Mouse (Mus musculus) ZHBTc4 (cell line): ENCODE measurements around the gene Olfr1442.
A peak's percentile ranks its signal among the peaks of the same experiment; 100 is the strongest.
"Not testable (repeated sequence)": the region's sequence is repeated elsewhere in the genome, so short reads cannot be mapped to it uniquely, and the experiment has no call there.

ENCODE experiments used
- DNase-seq: peaks from one replicate; pipeline ENCODE4 v3.0.0-alpha.2; 2011; ENCODE audit warnings: low read depth, low spot score

Olfr1442 gene

DNA sequence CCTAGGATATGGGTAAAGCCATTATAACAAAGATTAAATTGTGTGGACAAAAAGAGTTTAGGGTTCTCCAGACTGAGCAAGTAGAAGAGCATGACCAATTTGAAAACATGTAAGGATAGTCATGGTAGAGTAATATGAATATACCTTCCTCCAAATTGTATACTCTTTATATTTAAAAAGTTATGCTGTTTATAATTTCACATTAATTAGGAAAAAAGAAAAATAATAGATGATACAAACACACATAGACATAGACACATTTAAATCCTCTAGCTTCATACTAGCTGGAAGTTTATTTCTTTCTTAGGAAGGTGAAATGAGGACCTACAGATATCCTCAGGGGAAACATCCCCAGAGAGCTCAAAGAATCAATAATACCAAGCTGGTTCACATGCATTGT is at the start of gene Olfr1442:
TSS of gene Olfr1442 (plus strand) at position 301 of the 400 bp plus-strand sequence.
- no peak for DNase-seq

DNA sequence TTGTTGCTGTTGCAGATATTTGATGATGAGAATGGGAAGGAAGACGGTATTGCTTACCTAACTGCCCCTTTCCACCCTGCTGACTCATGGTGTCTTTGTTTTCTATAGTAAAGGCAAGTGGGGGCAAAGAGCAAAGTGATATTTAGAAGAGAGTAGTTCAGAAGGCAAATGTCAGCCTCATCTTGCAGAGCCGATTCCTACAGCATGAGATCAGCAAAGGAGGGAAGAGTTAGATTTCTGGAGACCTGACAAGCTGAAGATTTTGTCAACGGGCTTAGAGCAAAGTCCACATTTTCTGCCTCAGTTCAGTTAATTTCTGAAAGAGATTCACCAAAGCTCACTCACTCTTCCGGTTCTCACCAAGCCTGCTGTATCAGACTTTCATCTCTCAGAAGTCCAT is 37.1 kb upstream of the Olfr1442 start, which contains the start of gene Glyat:
TSS of gene Glyat (plus strand) at position 133 of the 400 bp plus-strand sequence.
- no peak for DNase-seq

- no peak for DNase-seq
These were observed 36.0 kb upstream of the Olfr1442 start for GRCm38 (mm10) chr19:12634259-12634658.

GRCm38 (mm10) chr19:12634963-12635362 is 35.3 kb upstream of the Olfr1442 start:
- no peak for DNase-seq

- DNase-seq = no peak
These were observed 33.4 kb upstream of the Olfr1442 start for GRCm38 (mm10) chr19:12636863-12637262.

- DNase-seq = no peak
These were observed 32.2 kb upstream of the Olfr1442 start for GRCm38 (mm10) chr19:12638049-12638448.

DNA sequence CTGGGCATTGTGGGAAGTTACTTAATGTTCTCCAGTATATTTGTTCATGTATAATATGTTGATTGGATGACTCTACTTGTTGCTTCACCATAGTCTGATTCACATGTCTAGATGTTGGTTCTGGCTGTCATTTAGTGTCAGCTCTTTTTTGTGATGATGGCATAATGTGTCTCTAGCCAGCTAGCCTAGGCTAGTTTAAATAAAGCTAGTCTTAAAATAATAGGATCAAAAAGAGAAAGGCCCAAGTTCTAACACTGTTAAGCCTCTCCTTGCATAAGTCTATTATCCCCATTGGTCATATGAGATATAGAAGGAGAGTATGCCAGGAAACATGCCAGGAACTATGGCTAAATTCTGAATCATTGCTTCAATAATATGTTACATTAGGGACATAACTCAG is 20.7 kb upstream of the Olfr1442 start:
- no peak for DNase-seq

- no peak for DNase-seq
These were observed 4.1 kb upstream of the Olfr1442 start for GRCm38 (mm10) chr19:12666156-12666555.

GRCm38 (mm10) chr19:12668601-12669000 is 1.6 kb upstream of the Olfr1442 start:
- DNase-seq = not testable (repeated sequence)

- DNase-seq = no peak
These were observed 812 bp downstream of the Olfr1442 start for GRCm38 (mm10) chr19:12671051-12671450.

DNA sequence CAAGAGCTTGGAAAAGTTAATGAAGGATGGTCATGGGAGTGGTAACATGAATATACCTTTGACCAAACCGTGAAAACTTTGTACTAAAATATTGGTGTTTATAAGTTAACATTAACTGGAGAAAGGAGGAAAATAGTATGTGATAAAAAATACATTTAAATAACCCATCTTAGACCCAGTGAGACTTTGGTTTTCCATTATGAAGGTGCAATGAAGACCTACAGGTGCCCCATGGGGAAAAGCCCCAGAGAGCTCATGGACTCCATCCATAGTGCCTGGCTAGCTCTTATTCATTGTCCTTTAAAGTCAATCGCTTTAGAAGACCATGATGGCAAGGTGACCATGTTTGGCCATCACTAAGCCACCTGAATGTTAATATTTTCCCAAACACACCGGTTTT is 7.6 kb downstream of the Olfr1442 start, which contains the start of gene Olfr1443:
TSS of gene Olfr1443 (plus strand) at position 301 of the 400 bp plus-strand sequence.
- DNase-seq = no peak

DNA sequence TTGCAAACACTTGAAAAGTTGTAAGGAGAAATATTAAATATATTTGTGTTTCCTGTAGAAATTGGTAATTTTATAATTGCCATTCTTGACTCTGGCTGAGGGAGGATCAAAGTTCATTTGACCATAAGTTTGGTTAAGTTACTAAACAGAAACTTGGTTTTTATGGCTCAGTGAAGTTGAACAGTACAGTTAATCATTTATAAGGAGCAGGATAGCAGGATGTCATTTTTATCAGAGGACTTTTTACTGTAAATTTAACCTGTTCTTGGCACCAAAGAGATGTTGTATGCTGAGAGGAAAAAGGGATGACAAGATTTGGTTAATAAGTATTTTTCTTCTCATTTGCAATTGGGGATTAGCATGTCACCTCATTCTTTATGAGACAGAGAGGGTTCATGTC is 14.4 kb downstream of the Olfr1442 start:
- no peak for DNase-seq

DNA sequence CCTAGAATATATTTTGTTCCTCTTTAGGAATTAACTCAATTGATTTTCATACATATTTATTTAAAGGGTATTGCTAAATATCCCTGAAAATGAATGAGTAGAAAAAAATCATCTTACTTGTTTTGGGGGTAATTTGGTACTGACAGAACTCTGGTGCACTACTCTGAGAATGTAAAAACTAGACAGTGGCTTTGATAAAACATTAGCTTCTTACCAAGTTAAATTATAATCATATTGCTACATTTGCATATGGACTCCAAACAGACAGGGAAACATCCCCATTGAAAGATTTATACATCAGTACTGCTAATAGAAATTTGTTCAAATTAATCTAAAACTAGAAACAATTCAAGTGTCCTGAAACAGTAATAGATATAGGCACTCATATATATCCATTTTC is 15.0 kb downstream of the Olfr1442 start:
- DNase-seq = no peak

DNA sequence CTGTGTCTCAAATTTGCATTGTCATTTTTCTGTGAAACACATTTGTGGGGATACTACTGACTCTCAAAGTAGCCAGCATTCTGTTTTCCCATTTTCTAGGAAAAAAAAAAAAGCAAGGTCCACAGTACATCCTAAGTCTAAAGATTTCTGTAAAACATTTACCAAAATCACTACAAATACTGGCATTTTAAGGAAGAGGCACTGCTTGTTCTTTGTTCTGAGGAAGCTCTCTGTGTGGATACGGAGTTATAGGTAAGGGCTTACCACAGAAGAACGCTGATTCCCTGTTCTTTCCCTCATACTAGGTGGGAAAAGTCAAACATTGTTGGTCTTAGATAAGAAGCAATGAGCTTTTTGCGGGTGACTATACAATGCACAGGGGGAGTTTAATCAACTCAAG is 25.4 kb downstream of the Olfr1442 start, which contains the start of gene Keg1:
TSS of gene Keg1 (plus strand) at position 197 of the 400 bp plus-strand sequence.
- no peak for DNase-seq

- no peak for DNase-seq
These were observed 26.0 kb downstream of the Olfr1442 start for GRCm38 (mm10) chr19:12696221-12696620.

GRCm38 (mm10) chr19:12708458-12708857 is 38.2 kb downstream of the Olfr1442 start:
- no peak for DNase-seq

GRCm38 (mm10) chr19:12708986-12709385 is 38.7 kb downstream of the Olfr1442 start:
- no peak for DNase-seq

DNA sequence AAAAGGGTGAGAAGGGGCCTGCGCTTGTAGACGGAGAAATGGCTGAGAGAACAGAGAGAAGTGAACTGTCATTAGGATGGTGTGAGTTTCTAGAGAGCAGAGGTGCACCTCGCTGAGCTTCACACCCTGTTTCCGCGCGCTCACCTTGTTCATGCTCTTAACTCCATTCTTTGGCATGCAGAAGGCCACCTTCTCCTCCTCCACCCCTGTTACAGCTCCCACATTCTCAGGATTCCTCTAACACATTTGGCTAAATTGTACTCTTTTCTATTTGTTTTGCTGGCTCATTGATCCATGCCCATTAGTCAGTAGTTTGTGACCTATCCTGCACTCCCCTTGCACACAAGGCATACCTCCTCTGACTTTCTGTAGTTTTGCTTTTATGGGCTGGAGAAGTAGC is 49.0 kb downstream of the Olfr1442 start:
- DNase-seq = peak; percentile 17

DNA sequence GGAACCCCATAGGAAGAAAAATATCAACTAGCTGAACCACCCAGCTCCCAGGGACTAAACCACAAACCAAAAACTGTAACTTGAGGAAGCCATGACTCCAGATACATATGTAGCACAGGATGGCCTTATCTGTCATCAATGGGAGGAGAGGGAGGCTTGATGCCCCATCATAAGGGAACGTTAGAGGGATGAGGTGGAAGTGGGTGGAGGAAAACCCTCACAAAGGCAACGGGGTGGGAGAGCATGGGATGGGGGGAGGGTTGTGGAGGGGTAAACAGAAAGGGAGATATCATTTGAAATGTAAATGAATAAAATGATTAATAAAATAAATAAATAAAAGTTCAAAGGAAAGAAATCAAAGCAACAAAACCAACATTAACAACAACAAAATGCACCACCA is 50.2 kb downstream of the Olfr1442 start:
- DNase-seq = no peak

DNA sequence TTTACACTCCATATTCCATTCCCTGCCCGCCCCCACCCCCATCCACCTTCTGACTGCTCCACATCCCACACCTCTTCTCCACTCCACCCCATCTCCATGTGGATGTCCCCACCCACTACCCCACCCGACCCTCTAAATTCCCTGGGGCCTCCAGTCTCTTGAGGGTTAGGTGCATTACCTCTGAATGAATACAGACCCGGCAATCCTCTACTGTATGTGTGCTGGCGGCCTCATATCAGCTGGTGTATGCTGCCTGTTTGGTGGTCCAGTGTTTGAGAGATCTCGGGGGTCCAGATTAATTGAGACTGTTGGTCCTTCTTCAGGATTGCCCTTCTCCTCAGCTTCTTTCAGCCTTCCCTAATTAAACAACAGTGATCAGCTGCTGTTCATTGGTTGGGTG is 50.7 kb downstream of the Olfr1442 start:
- DNase-seq = not testable (repeated sequence)

DNA sequence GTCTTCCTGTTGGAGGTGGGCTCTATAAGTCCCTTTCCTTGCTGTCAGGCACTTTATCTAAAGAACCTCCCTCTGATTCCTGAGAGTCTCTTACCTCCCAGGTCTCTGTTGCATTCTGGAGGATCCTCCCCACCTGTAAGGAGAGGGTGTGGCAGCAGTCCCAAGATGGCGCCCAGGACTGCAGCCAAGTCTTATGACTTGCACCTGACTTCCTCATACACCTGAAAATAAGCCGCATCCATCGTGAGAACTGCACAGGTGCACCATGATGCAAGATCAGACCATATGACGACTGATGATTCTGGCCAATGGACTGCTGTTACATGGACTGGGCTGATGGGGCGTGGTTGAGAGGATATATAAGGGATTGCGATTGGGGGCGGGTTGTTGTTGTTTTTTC is 51.4 kb downstream of the Olfr1442 start:
- not testable (repeated sequence) for DNase-seq

DNA sequence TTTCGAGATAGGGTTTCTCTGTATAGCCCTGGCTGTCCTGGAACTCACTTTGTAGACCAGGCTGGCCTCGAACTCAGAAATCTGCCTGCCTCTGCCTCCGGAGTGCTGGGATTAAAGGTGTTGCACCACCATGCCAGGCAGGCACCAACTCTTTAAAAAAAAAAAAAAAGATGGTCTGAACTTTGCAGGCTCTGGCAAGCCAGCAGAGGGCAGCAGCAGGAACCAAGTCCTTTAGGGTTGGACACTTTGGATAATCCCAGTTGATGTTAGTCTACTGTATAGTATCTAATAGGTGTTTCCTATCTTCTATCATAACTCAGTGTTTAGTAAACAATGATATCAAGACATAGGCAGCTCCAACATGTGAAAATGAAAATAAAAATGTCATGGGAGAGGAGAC is 52.1 kb downstream of the Olfr1442 start:
- peak; percentile 39 for DNase-seq

DNA sequence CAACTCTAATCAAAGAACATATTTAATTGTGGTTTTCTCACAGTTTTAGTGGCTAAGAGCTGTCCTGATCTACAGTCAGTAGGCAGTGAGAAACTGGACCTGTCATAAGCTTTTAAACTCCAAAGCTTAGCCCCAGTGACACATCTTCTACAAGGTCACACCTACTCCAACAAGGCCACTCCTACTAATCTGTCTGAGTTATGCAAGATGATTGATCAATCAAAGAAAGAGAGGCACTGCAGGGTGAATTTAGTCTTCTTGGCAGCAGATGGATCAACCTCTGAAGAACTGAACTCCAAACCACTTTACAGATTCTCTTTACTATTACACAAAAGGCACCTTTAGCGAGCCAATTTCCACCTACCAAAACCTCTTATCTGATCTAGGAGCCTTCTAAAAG is 55.6 kb downstream of the Olfr1442 start:
- DNase-seq = no peak
